Mouse (Mus musculus) embryonic fibroblast, embryonic 13.5 days (primary cell): ENCODE results near the gene Med12l.

Source experiments
- CTCF ChIP-seq: IDR thresholded peaks from 2 replicates; pipeline ENCODE4 v1.5.1; 2011; ENCODE audit warnings: mild to moderate bottlenecking, control low read depth, low read length, moderate library complexity, borderline replicate concordance; ENCODE audit not compliant: insufficient read depth
- POLR2A ChIP-seq: IDR thresholded peaks from 2 replicates; pipeline ENCODE4 v1.6.1; 2011; ENCODE audit warnings: low read depth, mild to moderate bottlenecking, control low read depth, low read length, moderate library complexity

- TF ChIP-seq POLR2A (no peak), CTCF (no peak)
These were observed 154.8 kb downstream of the Med12l start for GRCm38 (mm10) chr3:59160465-59160864.
